Mouse (Mus musculus) heart, adult 18-20 months (tissue): ENCODE data around the gene Plppr3. TPM values are rescaled to one million over a fixed set of nuclear protein-coding genes. Genes with fewer than 3 reads are reported as not detected.
A peak's percentile ranks its signal among the peaks of the same experiment; 100 is the strongest.
"Not testable (repeated sequence)": the region's sequence is repeated elsewhere in the genome, so short reads cannot be mapped to it uniquely, and the experiment has no call there.

Experiments
- DNase-seq, 2 experiments: peaks; one replicate each; pipeline ENCODE4 v3.0.0; 2021 to 2022; ENCODE audit warnings: mixed read lengths in 1 of 2
- total RNA-seq, 2 experiments: library from RNA; stranded (reverse); gene quantifications; 2 replicates each; pipeline ENCODE4 v1.2.3; 2021

The Plppr3 gene
- total RNA-seq, 2 experiments from 2014 or later = 0.12 to 0.18 TPM

DNA sequence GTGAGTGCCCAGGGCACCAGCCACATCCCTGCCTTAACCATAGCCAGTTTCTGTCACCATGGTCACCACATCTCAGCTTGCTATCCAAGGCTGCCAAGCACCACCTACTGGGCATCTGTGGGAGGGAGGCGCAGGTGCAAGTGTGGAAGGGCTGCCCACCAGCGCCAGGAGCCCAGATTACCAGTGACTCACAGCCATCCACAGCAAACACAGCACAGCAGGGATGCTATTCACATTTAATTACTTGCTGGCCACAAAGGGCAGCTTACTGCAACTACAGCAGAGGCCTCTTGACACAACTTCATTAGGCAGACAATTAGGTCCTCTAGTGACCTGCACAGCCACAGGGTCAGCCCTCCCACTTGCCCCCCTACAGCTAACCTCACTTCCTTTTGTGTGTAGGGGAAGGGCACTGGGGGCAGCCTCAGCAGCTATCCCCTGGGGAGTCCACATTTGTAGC is 26.5 kb upstream of the Plppr3 start:
- DNase-seq = no peak

DNA sequence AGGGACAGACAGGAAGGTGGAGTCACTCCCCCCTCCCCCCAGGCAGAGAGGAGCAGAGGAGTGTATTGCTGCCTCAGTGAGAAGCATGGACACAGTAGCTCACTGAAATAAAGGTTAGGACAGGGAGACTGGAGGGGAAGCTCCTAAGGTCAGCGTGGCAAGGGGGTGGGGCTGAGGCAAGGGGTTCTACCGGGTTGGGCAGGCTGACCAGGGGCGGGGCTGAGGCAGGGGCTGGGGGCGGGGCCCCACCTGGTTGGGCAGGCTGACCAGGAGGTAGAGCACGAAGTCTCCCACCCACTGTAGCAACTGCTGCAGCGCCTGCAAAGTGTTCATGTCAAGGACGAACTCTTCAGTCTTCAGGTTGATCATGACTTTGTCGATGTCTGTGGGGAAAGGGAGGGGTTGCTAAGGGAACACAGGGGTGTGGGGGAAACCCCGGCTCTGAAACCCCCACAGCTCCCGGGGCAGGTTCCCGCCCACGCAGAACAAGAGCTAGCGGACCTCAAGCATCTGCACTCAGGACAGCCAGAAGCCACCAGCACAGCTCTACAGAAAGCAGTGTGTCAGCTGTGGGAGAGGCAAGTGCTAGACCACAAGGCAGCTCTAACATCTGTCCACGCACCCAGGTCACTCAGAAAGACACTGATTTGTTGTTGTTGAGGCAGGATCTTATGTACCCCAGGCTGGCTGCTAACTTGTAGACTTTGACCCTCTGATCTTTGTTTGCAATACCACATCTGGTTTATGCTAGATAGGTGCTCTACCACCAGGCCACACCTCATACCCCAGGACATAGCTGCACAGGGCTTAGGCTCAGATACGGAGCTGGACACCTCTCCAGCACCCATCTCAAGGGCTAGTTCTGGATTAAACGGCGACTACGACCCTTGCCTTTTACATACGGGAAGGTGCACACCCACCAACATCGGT is 23.1 kb upstream of the Plppr3 start:
- DNase-seq = no peak

DNA sequence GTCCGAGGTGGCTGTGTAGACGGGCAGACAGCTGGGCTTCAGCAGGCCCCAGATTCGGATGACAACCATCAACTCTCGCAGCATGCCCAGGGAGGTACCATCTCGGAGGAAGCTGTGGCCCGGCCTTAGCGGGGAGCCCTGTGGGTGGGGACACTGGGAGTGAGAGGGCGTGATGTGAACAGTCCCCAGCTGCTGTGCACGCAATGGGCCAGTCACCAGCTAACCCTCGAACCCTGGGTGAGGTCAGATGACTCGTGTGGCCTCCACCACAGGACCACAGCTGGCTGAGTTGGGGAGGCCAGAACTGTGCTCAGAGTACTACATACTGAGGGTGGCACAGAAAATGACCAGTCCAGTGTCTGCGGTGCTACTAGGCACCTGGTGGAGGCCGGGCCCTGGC is 22.4 kb upstream of the Plppr3 start:
- DNase-seq = no peak

DNA sequence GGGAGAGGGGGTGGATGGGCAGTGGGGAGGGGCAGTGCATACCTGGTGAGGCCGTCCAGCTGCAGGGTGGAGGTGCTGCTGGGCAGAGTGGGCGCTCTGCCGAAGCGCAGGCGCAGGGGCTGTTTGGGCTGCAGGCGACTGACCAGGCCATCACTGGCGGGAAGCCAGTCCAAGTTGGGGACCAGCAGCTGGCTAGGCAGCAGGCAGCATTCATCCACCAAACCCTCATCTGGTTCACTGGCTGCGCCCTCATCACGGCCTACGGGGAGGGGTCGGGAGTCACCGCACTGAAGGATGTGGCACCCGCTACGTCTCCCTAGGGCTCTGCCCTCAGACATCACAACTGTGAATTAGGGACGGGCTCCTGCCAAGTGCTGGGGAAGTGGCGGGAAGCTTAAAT is 21.9 kb upstream of the Plppr3 start:
- no peak for DNase-seq

DNA sequence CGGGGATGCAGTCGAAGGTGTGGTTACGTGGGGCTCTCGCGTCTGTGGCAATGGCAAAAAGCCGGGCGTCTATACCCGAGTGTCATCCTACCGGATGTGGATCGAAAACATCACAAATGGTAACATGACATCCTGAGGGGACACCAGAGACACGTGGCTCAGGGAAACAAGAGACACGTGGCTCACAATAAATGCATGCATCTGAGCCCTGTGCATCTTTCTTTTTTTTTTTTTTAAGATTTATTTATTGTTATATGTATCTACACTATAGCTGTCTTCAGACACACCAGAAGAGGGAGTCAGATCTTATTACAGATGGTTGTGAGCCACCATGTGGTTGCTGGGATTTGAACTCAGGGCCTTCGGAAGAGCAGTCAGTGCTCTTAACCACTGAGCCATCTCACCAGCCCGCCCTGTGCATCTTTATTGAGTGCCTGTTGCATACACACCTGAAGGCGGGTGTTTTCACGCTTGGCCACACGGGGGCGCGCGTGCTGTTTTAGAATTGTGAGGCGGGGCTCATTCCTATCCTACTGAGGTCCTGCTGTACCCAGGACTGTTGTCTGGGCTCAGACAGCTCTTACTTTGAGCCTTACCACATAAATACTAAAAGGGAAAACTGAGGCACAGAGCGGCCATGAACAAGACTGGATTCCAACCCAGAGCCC is 18.2 kb upstream of the Plppr3 start:
- peak; percentile 73 to 89 for DNase-seq

DNA sequence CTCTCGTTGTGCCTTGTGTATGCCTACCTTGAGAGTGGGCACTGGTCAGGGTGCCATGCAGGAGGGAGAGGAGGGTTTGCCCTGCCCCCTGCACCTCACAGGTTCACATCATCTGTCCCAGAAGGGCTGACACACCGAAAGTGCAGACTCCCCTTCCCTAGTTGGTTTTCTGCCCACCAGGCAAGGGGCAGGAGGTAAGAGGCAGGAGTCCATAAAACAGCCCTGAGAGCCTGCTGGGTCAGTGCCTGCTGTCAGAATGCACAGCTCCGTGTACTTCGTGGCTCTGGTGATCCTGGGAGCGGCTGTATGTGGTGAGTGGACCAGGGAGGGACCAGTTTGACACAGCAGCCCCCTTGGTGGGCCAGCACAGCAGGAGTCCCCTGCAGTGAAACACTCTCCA is 16.2 kb upstream of the Plppr3 start, which contains the start of gene Cfd:
TSS of gene Cfd (plus strand) at position 184 of the 400 bp plus-strand sequence.
- DNase-seq = no peak

DNA sequence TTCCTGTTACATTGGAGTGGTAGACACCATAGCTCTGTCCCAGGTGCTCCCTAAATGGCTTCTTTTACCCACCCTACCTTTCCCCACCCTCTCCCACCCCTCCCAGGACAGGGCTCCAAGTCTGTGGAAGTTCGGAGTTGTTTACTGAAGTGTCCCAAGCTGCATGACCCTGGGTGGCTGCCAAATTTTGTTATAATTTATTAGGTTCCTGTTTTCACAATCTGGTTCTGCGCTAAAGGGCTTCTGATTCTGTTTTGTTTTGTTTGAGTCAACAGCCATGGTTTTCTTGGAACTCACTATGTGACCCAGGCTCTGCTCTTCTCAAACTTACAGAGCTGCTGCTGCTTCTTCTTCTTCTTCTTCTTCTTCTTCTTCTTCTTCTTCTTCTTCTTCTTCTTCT is 15.0 kb upstream of the Plppr3 start:
- no peak for DNase-seq

DNA sequence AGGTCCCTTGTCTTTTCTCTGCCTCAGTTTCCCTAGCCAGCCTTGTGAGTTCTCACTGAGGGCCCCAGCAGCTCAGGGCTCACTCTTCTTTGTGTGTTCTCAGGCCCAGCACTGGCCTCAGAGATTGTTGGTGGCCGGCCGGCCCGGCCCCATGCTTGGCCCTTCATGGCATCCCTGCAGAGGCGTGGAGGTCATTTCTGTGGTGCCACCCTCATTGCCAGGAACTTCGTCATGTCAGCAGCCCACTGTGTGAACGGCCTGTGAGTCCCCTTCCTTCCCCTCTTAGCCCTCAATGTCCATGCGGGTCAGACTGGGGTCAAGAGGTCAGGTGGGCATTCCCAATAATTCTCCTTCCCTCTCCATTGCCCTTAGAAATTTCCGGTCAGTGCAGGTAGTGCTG is 12.2 kb upstream of the Plppr3 start:
- DNase-seq = no peak

DNA sequence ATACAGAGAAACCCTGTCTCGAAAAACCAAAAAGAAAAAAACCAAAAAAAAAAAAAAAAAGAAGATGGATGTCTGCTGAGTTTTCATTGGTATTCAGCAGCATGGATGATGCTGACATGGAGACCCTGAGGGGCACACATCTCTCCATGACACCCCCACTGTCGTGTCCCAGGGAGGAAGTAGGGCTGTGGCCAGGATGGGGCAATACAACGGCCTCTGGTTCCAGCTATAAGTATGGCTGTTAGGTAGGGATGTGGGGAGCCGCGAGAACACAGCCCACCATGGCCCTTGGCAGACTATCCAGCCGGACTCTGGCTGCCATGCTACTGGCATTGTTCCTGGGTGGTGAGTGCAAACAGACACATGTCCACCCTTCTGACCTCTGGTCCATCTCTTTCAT is 11.6 kb upstream of the Plppr3 start, which contains the start of gene Elane:
TSS of gene Elane (plus strand) at position 194 of the 400 bp plus-strand sequence.
- DNase-seq = no peak

DNA sequence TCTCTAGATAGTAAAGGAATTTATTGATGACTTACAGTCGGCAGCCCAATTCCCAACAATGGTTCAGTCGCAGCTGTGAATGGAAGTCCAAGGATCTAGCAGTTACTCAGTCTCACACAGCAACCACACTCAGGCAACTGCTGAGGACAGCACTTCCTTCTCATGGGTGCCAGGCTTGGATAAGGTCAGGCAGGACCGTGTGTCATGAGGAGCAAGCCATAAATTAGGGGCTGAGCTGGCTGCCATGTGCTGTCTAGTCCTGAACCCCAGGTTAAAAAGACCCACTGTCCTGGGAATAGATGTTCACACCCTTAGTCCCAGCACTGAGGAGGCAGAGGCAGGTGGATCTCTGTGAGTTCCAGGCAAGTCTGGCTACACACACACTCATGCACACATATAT is 10.5 kb upstream of the Plppr3 start:
- DNase-seq = not testable (repeated sequence)

DNA sequence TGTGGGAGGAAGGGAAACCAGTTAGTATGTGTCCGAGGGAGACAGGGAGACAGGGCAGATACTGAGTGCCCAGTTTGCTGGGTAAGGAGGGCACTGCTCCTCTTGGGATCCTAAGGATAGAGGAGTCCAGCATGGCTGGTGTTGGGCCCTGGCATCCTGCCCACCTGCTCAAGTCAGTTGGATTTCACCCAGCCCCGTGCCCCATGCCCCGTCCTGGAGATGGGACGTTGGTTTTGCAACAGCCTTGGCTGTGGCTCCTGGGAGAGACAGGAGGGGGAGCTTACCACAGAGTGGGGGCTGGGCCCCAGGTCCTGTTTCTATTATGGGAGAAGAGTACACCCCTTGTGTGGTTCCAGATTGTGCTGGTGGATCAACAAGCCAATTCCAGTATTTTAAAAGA is 10.0 kb upstream of the Plppr3 start:
- DNase-seq = peak; percentile 79 to 82

DNA sequence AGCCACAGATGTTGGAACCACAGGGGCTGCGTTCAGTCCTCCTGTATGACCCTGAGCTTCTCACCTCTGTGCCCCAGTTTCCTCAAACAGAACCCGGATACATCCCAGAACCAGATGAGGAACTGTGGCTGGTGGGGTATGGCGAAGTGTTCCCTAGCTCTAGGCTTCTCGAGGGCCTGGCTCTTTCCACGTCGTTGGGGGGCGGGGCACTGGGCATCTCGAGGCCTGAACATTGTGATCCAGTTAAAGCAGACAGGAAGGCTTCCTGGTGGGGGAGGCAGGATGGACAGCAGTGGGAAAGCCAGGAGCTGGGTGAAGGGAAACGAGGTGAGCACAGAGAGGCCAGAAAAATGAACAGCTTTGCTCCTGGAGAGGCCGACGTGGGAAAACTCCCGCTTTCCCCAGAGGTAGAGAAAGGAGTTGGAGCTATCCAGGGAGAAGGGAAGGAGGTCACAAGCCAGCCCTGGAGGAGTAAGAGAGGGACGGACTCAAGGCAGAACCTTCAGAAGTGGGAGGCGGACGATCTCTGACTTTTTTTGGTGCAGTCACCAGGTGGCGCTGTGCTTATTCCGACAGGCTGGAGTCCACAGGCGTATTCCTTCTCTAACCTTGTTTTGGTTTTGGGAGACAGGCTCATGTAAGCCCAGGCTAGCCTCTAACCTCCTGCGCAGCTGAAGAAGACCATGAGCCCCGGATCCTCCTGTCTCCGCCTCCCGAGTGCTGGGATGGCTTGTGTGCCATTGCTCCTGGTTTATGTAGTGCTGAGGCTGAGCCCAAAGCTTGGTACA is 9.1 kb upstream of the Plppr3 start:
- peak; percentile 80 to 89 for DNase-seq

DNA sequence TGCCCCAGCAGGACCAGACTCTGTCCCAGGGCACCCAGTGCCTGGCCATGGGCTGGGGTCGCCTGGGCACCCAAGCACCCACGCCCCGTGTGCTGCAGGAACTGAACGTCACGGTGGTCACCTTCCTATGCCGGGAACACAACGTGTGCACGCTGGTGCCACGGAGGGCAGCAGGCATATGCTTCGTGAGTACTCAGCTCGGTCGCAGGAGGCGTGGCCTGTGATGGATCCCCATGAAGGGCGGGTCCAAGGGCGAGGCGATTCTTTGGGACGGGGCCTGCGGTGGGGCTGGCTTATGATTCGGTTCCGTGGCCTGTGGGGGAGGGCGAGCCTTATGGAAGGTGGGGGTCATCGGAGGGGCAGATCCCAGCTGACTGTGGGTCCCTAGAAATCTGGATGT is 7.5 kb upstream of the Plppr3 start:
- DNase-seq = no peak

DNA sequence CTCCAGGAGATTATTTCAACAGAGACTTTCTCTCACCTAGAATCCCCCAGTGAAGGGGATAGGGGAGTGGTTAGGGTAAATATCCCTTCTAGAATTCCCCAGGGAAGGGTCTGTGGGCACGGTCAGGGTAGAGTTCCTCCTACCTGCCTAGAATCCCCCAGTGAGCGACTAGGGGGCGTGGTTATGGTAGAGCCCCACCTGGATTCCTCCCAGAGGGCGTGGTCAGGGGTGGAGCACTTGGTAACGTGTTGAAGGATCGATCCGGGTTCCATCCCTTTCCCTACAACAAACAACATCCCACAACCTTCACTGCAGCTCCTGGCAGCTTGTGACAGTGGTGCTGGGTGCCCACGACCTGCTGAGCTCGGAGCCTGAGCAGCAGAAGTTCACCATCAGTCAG is 6.3 kb upstream of the Plppr3 start:
- no peak for DNase-seq

DNA sequence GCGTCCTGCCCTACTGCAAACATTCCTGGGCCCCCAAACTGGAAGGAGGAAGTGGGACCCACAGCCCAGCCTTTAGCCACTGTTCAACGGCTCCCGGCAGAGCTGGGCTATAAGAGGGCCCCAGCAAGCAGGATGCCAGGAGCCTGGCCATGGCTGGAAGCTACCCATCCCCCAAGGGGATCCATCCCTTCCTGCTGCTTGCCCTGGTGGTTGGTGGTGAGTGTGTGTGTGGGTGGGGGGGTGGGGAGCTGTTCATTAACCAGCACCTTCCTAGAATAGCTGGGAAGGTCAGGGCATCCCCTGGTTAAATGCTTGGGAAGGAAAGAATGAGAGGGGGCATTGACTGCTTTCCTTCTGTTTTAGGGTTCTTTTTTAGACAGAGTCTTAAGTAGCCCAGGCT is 5.1 kb upstream of the Plppr3 start:
- no peak for DNase-seq

DNA sequence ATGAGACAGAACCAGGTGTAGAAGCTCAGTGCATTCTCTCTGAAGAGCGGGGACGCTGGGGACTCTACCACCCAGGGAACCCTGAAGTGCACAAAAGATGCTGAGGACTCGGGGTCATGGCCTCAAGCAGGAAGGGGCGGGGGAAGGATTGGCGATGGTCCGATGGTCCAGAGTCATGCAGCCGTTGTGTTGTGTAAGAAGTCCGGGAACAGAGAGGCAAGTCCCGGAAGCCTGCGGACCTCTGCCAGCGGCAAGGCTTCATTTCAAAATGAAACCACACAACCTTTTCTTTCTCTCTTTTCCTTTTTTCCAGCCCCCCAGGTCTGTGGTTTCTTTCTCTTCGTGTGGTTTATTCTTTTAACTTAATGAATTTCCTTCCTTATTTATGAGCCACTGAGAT is 3.3 kb upstream of the Plppr3 start:
- peak; percentile 67 to 82 for DNase-seq

DNA sequence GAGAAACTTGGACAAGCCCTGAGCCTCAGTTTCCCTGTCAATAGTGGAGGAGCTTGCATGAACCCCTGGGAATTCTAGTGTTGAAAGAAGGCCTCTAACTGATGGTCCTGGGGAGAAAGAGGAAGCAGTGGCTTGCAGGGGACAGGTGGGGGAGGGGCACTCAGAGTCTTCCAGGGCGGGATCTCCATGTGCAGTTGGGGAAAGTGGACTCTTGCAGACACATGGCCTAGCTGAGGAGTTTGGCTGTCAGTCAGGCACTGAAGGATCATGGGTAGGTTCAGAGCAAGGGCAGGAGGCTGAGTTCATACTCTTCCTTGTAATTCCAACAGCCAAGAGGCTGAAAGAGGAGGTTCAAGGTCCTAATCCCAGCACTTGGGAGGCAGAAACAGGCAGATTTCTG is 2.7 kb upstream of the Plppr3 start:
- no peak for DNase-seq

DNA sequence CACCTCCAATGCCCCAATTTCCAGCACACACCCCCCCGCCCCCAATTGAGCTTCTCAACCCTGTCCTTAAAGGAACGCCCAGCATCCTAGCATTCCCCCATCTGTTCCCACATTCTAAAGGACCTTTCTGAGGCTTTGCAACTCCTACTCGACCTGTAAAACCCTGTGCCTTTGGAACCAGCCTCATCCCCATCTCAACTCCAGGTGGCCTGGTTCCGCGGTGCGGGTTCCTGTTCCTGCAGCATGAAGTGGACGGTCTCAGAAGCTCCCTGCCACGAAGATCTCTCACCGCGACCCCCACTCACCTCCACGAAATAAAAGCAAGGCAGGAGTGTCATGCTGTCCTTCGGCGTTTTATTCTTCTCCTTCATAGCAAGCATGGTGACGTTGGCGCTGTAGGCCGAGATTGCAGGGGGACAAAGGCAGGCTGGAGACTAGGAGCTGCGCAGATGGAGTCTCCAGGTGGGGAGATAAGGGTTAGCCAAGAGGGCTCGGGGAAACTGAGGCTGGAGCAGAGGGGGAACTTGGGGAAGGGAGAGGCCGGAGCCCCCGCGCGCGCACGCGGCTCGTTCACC is 632 bp downstream of the Plppr3 start:
- no peak for DNase-seq

DNA sequence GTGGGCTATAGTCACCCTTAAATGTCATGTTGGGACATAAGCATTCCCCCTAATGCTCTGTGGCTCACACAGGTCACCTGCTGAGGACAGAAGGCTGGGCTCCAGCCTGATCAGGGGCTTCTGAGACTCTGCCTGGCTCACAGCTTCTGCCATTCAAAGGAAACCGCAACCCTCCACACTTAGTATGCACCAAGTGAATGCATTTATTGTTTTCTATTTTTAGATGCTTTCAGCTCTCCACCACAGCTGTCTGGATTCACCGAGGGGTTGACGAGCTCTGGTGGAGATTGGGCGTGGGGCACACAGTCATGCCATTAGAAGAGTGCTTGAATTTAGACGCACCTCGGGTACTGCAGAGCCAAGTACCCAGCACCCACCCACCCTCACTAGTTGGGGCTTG is 1.1 kb downstream of the Plppr3 start:
- no peak for DNase-seq

DNA sequence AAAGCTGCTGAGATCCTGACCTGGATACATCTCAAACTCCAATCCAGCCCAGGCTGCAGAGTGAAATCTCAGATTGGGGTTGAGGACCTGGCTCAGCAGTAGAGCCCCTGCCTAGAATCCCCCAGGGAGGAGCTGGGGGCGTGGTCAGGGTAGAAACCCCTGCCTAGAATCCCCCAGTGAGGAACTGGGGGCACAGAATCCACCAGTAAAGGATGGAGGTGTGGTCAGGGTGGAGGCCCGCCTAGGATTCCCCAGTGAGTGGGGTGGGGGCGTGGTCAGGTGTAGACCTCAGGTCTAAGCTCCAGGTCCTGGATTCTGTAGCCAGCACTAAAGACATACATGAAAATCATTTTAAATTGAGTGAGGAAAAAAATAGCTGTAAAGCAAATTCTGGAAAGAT is 1.6 kb downstream of the Plppr3 start:
- DNase-seq = no peak

DNA sequence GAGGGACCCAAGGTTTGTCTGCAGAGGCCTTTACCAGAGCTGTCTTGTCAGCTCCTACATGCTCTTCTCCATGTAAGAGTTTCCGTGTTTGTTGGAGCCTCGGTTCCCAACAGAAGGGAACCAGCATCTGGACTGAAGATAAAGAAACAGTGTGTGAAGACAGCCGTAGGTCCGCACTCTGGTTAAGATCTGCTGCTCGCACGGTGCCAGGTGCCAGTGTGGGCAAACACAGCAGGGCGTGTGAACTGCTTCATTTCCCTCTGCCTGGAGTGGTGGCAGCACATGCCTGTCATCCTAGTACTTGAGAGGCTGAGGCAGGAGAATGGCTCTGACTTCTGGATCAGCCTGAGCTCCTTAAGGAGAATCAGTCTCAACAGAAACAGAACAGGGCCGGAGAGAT is 2.6 kb downstream of the Plppr3 start:
- DNase-seq = no peak

DNA sequence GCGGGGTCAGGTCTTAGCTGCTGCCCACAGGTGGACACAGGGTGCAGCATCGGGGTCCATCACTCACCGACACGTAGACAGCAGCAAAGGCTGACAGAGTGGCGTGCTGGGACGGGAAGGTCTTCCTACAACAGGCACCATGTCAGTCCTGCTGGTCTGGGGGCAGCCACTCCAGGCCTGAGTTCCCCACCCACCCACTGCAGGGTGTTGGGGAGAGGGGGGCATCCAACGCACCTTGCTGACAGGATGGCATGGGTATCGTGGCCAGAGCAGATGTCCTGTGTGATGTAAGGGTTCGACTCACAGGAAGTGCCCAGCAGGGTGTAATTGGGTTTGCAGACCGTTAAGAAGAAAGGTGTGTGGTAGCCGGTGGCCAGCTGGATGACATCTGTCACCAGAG is 7.8 kb downstream of the Plppr3 start:
- no peak for DNase-seq
